Mouse (Mus musculus): ENCODE measurements around the gene Ifit1bl2. TPM values are rescaled to one million over a fixed set of nuclear protein-coding genes. Genes with fewer than 3 reads are reported as not detected.

The Ifit1bl2 gene
- polyA plus RNA-seq (2011; ENCODE audit: insufficient read depth, insufficient read length, low replicate concordance, missing spikeins), result 0.47 and 1.7 TPM in 2 replicates

DNA sequence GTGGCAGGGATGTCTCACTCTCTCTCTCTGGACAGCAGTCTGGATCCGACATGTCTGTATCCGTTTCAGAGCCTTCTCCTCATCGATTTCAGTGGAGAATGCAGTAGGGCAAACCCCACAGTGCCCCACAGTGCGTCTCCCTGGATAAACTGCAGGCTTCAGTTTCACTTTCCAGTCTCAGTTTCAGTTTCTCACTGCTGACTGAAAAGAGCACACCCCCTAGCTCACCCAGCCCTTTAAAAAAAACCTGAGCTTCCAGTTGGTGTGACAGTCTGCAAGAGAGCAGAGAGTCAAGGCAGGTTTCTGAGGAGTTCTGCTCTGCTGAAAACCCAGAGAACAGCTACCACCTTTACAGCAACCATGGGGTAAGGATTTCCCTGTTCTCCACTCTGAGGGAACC is at the start of gene Ifit1bl2, which contains the start of gene Ifit1:
Gene Ifit1bl2, minus strand, starts transcription at position 121 of the 400 bp plus-strand sequence.
Gene Ifit1, plus strand, starts transcription at position 249 of the 400 bp plus-strand sequence.
- Histone ChIP-seq H3K4me1 (ENCODE audit: control insufficient read depth, insufficient read depth, low read length) (no peaks in the 10 kb centered on the region; the same call in 1 of the 2 replicates), H3K27ac (ENCODE audit: control insufficient read depth, insufficient read depth, low read depth, low read length, poor library complexity) (0 out of 2 replicates have a peak within 1 kb of the TSS, but pooled peaks have one; percentile 4), H3K4me3 (replicated peaks; ENCODE audit: control insufficient read depth, low read depth, low read length) (peak within 1 kb of the TSS; percentile 67)
- no peak for TF ChIP-seq POLR2A (IDR thresholded peaks at IDR 0.05; ENCODE audit: borderline replicate concordance, control insufficient read depth, low read depth, low read length)
- TF ChIP-seq CTCF (IDR thresholded peaks at IDR 0.05; ENCODE audit: control insufficient read depth, insufficient read depth, low read length), result no peak
- 3% methylated on average over 4 of the region's 4 CpGs for WGBS

DNA sequence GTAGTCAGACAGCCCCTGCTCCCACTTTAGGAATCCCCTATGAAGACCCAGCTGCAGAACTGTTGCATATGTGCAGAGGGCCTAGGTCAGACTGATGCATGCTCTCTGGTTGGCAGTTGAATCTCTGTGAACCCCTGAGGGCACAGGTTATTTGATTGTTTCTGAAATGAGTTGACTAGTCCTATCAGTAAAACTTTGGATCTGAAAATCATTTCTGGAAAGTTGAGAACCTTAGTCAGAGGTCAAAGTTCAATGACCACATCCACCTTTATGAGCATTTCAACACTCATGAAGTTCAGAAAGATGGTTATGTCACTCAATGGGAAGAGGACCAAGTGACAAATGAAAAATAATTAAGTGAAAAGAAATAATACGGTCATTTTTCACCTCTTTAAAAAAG is 45.0 kb upstream of the Ifit1bl2 start:
- no peak overlapping the region for H3K27ac ChIP-seq (ENCODE audit: control insufficient read depth, insufficient read depth, low read depth, low read length, poor library complexity)
- no peak for TF ChIP-seq CTCF (IDR thresholded peaks at IDR 0.05; ENCODE audit: control insufficient read depth, insufficient read depth, low read length)
- no peak for TF ChIP-seq POLR2A (IDR thresholded peaks at IDR 0.05; ENCODE audit: borderline replicate concordance, control insufficient read depth, low read depth, low read length)
- no peaks in the 10 kb centered on the region for H3K4me1 ChIP-seq (ENCODE audit: control insufficient read depth, insufficient read depth, low read length)
- 94% methylated on average over 1 of the region's 1 CpGs for WGBS
- no peak overlapping the region for H3K4me3 ChIP-seq (replicated peaks; ENCODE audit: control insufficient read depth, low read depth, low read length)

DNA sequence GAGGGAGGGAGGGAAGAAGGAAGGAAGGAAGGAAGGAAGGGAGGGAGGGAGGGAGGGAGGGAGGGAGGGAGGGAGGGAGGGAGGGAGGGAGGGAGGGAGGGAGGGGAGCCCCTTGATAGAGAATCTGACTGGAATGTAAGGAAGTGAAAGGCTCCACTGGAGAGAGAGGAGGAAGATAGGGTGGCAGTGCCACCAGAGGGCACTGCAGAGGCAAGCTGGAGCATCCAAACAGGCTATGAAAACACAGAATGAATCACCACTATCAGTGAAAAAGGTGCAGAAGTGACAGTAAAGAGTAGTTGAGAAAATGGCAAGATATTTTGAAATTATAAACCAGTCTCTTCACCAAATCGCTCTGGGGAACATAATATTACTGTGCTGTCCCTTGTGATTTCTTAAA is 44.3 kb upstream of the Ifit1bl2 start:
- TF ChIP-seq POLR2A (IDR thresholded peaks at IDR 0.05; ENCODE audit: borderline replicate concordance, control insufficient read depth, low read depth, low read length) (no peak), CTCF (IDR thresholded peaks at IDR 0.05; ENCODE audit: control insufficient read depth, insufficient read depth, low read length) (peak; percentile 70)
- no peak overlapping the region for H3K4me3 ChIP-seq (replicated peaks; ENCODE audit: control insufficient read depth, low read depth, low read length)
- WGBS, result 84% methylated on average over 1 of the region's 1 CpGs
- H3K4me1 ChIP-seq (ENCODE audit: control insufficient read depth, insufficient read depth, low read length), result no peaks in the 10 kb centered on the region
- H3K27ac ChIP-seq (ENCODE audit: control insufficient read depth, insufficient read depth, low read depth, low read length, poor library complexity), result no peak overlapping the region

DNA sequence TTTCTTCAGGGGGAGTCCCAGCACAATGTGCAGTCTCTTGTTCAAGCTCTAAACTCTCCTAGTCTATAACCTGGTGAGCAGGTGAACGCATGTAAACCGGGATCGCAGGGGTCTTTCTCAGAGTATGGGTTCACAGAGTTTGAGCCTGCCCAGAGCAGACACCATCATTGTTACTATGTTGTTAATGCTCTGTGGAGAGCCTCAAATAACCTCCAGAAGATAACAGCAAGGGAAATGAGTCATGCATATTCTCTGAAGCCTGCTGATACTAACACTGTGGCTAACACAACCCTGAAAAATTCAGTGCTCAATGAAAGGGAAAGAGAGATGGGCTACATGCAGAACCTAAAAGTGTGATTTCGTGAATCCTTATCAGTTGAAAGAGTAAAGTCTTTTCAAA is 37.9 kb upstream of the Ifit1bl2 start:
- Histone ChIP-seq H3K4me3 (replicated peaks; ENCODE audit: control insufficient read depth, low read depth, low read length) (no peak overlapping the region), H3K4me1 (ENCODE audit: control insufficient read depth, insufficient read depth, low read length) (no peaks in the 10 kb centered on the region), H3K27ac (ENCODE audit: control insufficient read depth, insufficient read depth, low read depth, low read length, poor library complexity) (no peak overlapping the region)
- 76% methylated on average over 4 of the region's 4 CpGs for WGBS
- TF ChIP-seq CTCF (IDR thresholded peaks at IDR 0.05; ENCODE audit: control insufficient read depth, insufficient read depth, low read length), result no peak
- no peak for TF ChIP-seq POLR2A (IDR thresholded peaks at IDR 0.05; ENCODE audit: borderline replicate concordance, control insufficient read depth, low read depth, low read length)

DNA sequence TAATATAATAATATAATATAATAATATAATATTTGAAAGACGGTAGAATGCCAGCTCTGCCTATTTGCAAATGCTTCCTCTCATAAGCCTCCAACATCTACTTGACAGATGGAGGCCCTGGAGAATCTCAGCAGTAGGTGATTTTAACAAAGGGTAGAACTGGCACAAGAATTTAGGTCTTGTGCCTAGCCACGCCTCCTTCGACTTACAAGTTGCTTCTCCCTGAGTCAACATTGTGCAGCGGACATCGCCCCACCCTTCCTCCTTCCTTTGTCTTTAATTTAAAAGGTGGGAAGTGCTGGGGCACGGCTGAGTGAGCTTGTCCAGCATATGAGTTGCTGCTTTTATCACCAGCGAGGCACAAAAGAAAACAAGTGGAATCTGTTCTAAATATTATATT is 32.9 kb upstream of the Ifit1bl2 start:
- 66% methylated on average over 7 of the region's 7 CpGs for WGBS
- TF ChIP-seq CTCF (IDR thresholded peaks at IDR 0.05; ENCODE audit: control insufficient read depth, insufficient read depth, low read length) (no peak), POLR2A (IDR thresholded peaks at IDR 0.05; ENCODE audit: borderline replicate concordance, control insufficient read depth, low read depth, low read length) (no peak)
- no peak overlapping the region for H3K4me3 ChIP-seq (replicated peaks; ENCODE audit: control insufficient read depth, low read depth, low read length)

DNA sequence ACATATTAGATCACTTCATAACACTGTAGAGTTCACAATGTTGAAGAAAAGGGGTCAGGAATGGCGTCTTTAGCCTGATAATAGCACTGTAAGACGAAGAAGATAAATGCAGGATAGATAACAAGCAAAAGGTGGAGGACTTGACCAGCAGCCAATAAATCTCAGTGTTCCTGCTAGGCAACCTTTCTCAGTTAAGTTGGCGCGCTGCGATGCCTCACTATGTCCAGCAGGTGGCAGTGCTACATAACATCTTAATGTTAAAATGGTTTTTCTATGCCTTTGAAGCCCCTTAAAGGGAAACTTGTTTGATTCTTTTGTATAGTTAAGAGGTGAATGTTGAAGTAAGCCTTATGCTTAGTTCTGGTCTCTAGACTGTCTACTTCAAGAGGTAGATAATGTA is 25.6 kb upstream of the Ifit1bl2 start:
- no peak overlapping the region for H3K27ac ChIP-seq (ENCODE audit: control insufficient read depth, insufficient read depth, low read depth, low read length, poor library complexity)
- H3K4me1 ChIP-seq (ENCODE audit: control insufficient read depth, insufficient read depth, low read length), result no peaks in the 10 kb centered on the region; the same call in 1 of the 2 replicates
- TF ChIP-seq POLR2A (IDR thresholded peaks at IDR 0.05; ENCODE audit: borderline replicate concordance, control insufficient read depth, low read depth, low read length), result no peak
- TF ChIP-seq CTCF (IDR thresholded peaks at IDR 0.05; ENCODE audit: control insufficient read depth, insufficient read depth, low read length), result peak; percentile 86
- WGBS, result under 1% methylated on average over 5 of the region's 5 CpGs
- no peak overlapping the region for H3K4me3 ChIP-seq (replicated peaks; ENCODE audit: control insufficient read depth, low read depth, low read length)

More for the DNA sequence above, 32.9 kb upstream of the Ifit1bl2 start:
- H3K4me1 ChIP-seq (ENCODE audit: control insufficient read depth, insufficient read depth, low read length), result no peaks in the 10 kb centered on the region
- no peak overlapping the region for H3K27ac ChIP-seq (ENCODE audit: control insufficient read depth, insufficient read depth, low read depth, low read length, poor library complexity)

DNA sequence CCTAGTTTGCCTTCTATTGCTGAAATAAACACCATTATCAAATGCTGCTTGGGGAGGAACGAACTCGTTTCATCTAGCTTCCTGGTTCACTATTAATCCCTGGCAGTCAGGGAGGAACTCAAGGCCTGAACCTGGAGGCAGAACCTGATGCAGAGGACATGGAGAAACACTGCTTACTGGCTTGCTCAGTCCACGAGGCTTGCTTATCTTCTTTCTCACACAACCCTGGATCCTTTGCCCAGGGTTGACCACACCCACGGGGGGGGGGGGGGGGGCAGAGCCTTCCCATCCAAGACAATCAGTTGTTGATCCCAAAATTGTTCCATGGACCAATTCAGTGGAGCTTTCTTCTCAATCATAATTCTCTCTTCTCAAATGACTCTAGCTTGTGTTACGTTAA is 22.2 kb upstream of the Ifit1bl2 start:
- WGBS, result 26% methylated on average over 5 of the region's 5 CpGs
- H3K4me1 ChIP-seq (ENCODE audit: control insufficient read depth, insufficient read depth, low read length), result no peaks in the 10 kb centered on the region; the same call in 1 of the 2 replicates
- H3K4me3 ChIP-seq (replicated peaks; ENCODE audit: control insufficient read depth, low read depth, low read length), result no peak overlapping the region
- no peak for TF ChIP-seq POLR2A (IDR thresholded peaks at IDR 0.05; ENCODE audit: borderline replicate concordance, control insufficient read depth, low read depth, low read length)
- H3K27ac ChIP-seq (ENCODE audit: control insufficient read depth, insufficient read depth, low read depth, low read length, poor library complexity), result no peak overlapping the region

DNA sequence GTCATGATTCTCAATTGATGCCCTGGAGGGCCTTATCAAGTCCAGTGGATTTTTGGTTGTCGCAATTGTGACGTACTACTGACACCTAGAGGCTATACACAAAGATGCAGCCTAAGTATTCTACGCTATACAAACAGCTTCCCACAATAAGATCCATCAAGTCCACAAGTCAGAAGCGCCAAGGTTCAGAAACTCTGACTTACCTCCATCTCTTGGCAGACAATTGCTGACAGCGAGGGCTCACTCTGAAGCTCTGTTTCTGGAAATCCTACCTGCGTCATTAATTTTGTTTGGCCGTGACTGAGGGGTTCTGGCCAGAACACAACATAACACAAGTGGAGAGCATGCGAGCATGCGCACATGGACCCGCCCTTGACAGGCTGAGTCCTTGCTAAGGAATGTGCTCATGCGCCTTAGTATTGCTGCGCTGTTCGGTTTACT is 21.5 kb upstream of the Ifit1bl2 start:
- WGBS, result 11% methylated on average over 13 of the region's 13 CpGs
- TF ChIP-seq POLR2A (IDR thresholded peaks at IDR 0.05; ENCODE audit: borderline replicate concordance, control insufficient read depth, low read depth, low read length), result no peak
- TF ChIP-seq CTCF (IDR thresholded peaks at IDR 0.05; ENCODE audit: control insufficient read depth, insufficient read depth, low read length), result peak; percentile 33; the same call in 1 of the 2 replicates
- H3K4me1 ChIP-seq (ENCODE audit: control insufficient read depth, insufficient read depth, low read length), result no peaks in the 10 kb centered on the region; the same call in 1 of the 2 replicates
- H3K27ac ChIP-seq (ENCODE audit: control insufficient read depth, insufficient read depth, low read depth, low read length, poor library complexity), result no peak overlapping the region
- H3K4me3 ChIP-seq (replicated peaks; ENCODE audit: control insufficient read depth, low read depth, low read length), result no peak overlapping the region
